Mouse (Mus musculus): Measurements from ENCODE around the gene Gm10961. TPM values are rescaled to one million over a fixed set of nuclear protein-coding genes. Genes with fewer than 3 reads are reported as not detected.

Gm10961 gene
- total RNA-seq (2021), result not detected
- long read RNA-seq, experiment 1, result 0 reads
- long read RNA-seq, experiment 2, result 0 reads

- DNase-seq, result peak; percentile 61 to 74
Observed at GRCm38 (mm10) chr3:107630682-107631522, at the start of gene Gm10961. Gene Gm10961, plus strand, starts transcription at chr3:107631322.

- DNase-seq, result no peak
Observed at GRCm38 (mm10) chr3:107582130-107582874, 48.8 kb upstream of the Gm10961 start.

GRCm38 (mm10) chr3:107582875-107583767, 48.0 kb upstream of the Gm10961 start:
- peak in 1 of 2 experiments; percentile 16 for DNase-seq

- DNase-seq, result no peak
Observed at GRCm38 (mm10) chr3:107583893-107584292, 47.2 kb upstream of the Gm10961 start.

- DNase-seq, result no peak
Observed at GRCm38 (mm10) chr3:107586504-107586903, 44.6 kb upstream of the Gm10961 start.

GRCm38 (mm10) chr3:107591612-107592011, 39.5 kb upstream of the Gm10961 start:
- no peak for DNase-seq

GRCm38 (mm10) chr3:107593632-107594031, 37.5 kb upstream of the Gm10961 start:
- no peak for DNase-seq

- no peak for DNase-seq
Observed at GRCm38 (mm10) chr3:107594662-107595263, 36.4 kb upstream of the Gm10961 start, which contains the start of gene Alx3. Gene Alx3, plus strand, starts transcription at chr3:107595031.

GRCm38 (mm10) chr3:107595264-107595937, 35.7 kb upstream of the Gm10961 start:
- DNase-seq, result no peak

GRCm38 (mm10) chr3:107595938-107596461, 35.1 kb upstream of the Gm10961 start:
- no peak for DNase-seq

GRCm38 (mm10) chr3:107596559-107596958, 34.6 kb upstream of the Gm10961 start:
- no peak for DNase-seq

GRCm38 (mm10) chr3:107597134-107597533, 34.0 kb upstream of the Gm10961 start:
- DNase-seq, result no peak

- DNase-seq, result no peak
Observed at GRCm38 (mm10) chr3:107597586-107598389, 33.3 kb upstream of the Gm10961 start.

- no peak for DNase-seq
Observed at GRCm38 (mm10) chr3:107600127-107600526, 31.0 kb upstream of the Gm10961 start.

- peak; percentile 62 to 73 for DNase-seq
Observed at GRCm38 (mm10) chr3:107605304-107605703, 25.8 kb upstream of the Gm10961 start.

- DNase-seq, result no peak
Observed at GRCm38 (mm10) chr3:107607221-107607620, 23.9 kb upstream of the Gm10961 start.

- no peak for DNase-seq
Observed at GRCm38 (mm10) chr3:107608808-107609207, 22.3 kb upstream of the Gm10961 start.

- no peak for DNase-seq
Observed at GRCm38 (mm10) chr3:107609376-107609775, 21.7 kb upstream of the Gm10961 start.

GRCm38 (mm10) chr3:107611394-107611793, 19.7 kb upstream of the Gm10961 start:
- no peak for DNase-seq

Data from adrenal gland, postnatal 36 days (tissue).